Mouse (Mus musculus): ENCODE data around the gene Chit1. TPM values are rescaled to one million over a fixed set of nuclear protein-coding genes. Genes with fewer than 3 reads are reported as not detected.

Chit1 gene
- total and polyA plus RNA-seq, 3 experiments: not detected

- no peak overlapping the region for H3K4me3 ChIP-seq (ENCODE audit: control insufficient read depth in 1 of 2, insufficient read depth in 1 of 2, low read depth in 2 of 2, low read length in 2 of 2)
- H3K27me3 ChIP-seq (ENCODE audit: control insufficient read depth in 1 of 2, insufficient read depth in 2 of 2, low read length in 2 of 2): peaks cover 4 to 8% of the 10 kb centered on the region in 2 experiments
- H3K9ac ChIP-seq (ENCODE audit: control insufficient read depth, low read depth, low read length, poor library complexity, severe bottlenecking): no peak overlapping the region
- peaks cover 0 to 4% of the 10 kb centered on the region in 2 experiments; a peak in 3 of 4 replicates for H3K4me1 ChIP-seq (ENCODE audit: control insufficient read depth in 1 of 2, insufficient read depth in 2 of 2, low read length in 2 of 2)
- peaks cover 0 to 2% of the 10 kb centered on the region in 2 experiments; a peak in 2 of 4 replicates for H3K36me3 ChIP-seq (ENCODE audit: control insufficient read depth in 1 of 2, insufficient read depth in 2 of 2, low read length in 2 of 2)
- no peak for DNase-seq (ENCODE audit: low read depth, low spot score)
- no peaks in the 10 kb centered on the region; the same call in 1 of the 2 replicates for H3K79me2 ChIP-seq (ENCODE audit: control insufficient read depth, insufficient read depth, low read length, poor library complexity)
- H3K27ac ChIP-seq (ENCODE audit: control insufficient read depth, low read depth, low read length): no peak overlapping the region
- TF ChIP-seq TBP (IDR thresholded peaks at IDR 0.05; ENCODE audit: low read depth, low read length): no peak
- TF ChIP-seq ZNF384 (IDR thresholded peaks at IDR 0.05; ENCODE audit: low read depth, low read length): no peak
- no peak for TF ChIP-seq MAFK (IDR thresholded peaks at IDR 0.05; ENCODE audit: borderline replicate concordance, low read depth, low read length)
- no peak for TF ChIP-seq TAL1 (IDR thresholded peaks at IDR 0.05; ENCODE audit: low read length)
- TF ChIP-seq NELFE (IDR thresholded peaks at IDR 0.05; ENCODE audit: low read depth, low read length): no peak
- TF ChIP-seq RCOR1 (IDR thresholded peaks at IDR 0.05; ENCODE audit: low read depth, low read length): no peak
- TF ChIP-seq EP300 (IDR thresholded peaks at IDR 0.05; ENCODE audit: low read depth in 1 of 2, low read length in 2 of 2): no peak
- TF ChIP-seq MXI1 (IDR thresholded peaks at IDR 0.05; ENCODE audit: low read depth, low read length): no peak
- TF ChIP-seq NRF1 (IDR thresholded peaks at IDR 0.05; ENCODE audit: insufficient read depth, low read depth, low read length, poor library complexity, severe bottlenecking): no peak
- no peak for TF ChIP-seq GABPA (IDR thresholded peaks at IDR 0.05; ENCODE audit: low read depth, low read length)
- TF ChIP-seq MEF2A (IDR thresholded peaks at IDR 0.05; ENCODE audit: extremely low read depth, insufficient replicate concordance, low read depth, low read length, poor library complexity, severe bottlenecking): no peak
- TF ChIP-seq CHD1 (IDR thresholded peaks at IDR 0.05; ENCODE audit: low read depth, low read length): no peak
- no peak for TF ChIP-seq UBTF (IDR thresholded peaks at IDR 0.05; ENCODE audit: borderline replicate concordance, insufficient read depth, low read depth, low read length)
- TF ChIP-seq USF2 (IDR thresholded peaks at IDR 0.05; ENCODE audit: borderline replicate concordance in 1 of 2, insufficient read depth in 1 of 2, low read depth in 1 of 2, low read length in 2 of 2): no peak
- no peaks in the 10 kb centered on the region for H3K9me3 ChIP-seq (replicated peaks; ENCODE audit: insufficient read depth, low read length)
Measured at GRCm38 (mm10) chr1:134103861-134104260, 7.2 kb upstream of the Chit1 start.

- Histone ChIP-seq H3K79me2 (ENCODE audit: control insufficient read depth, insufficient read depth, low read length, poor library complexity) (no peaks in the 10 kb centered on the region), H3K9me3 (replicated peaks; ENCODE audit: insufficient read depth, low read length) (no peaks in the 10 kb centered on the region), H3K4me3 (ENCODE audit: control insufficient read depth in 1 of 2, insufficient read depth in 1 of 2, low read depth in 2 of 2, low read length in 2 of 2) (no peak overlapping the region), H3K27me3 (ENCODE audit: control insufficient read depth in 1 of 2, insufficient read depth in 2 of 2, low read length in 2 of 2) (peaks cover 4 to 8% of the 10 kb centered on the region in 2 experiments), H3K4me1 (ENCODE audit: control insufficient read depth in 1 of 2, insufficient read depth in 2 of 2, low read length in 2 of 2) (peaks cover 0 to 1% of the 10 kb centered on the region in 2 experiments; a peak in 1 of 4 replicates), H3K9ac (ENCODE audit: control insufficient read depth, low read depth, low read length, poor library complexity, severe bottlenecking) (no peak overlapping the region), H3K27ac (ENCODE audit: control insufficient read depth, low read depth, low read length) (no peak overlapping the region), H3K36me3 (ENCODE audit: control insufficient read depth in 1 of 2, insufficient read depth in 2 of 2, low read length in 2 of 2) (no peaks in the 10 kb centered on the region)
- no peak for DNase-seq (ENCODE audit: low read depth, low spot score)
- TF ChIP-seq SMC3 (IDR thresholded peaks at IDR 0.05; ENCODE audit: low read depth, low read length) (no peak), TBP (IDR thresholded peaks at IDR 0.05; ENCODE audit: low read depth, low read length) (no peak), ETS1 (IDR thresholded peaks at IDR 0.05; ENCODE audit: low read depth, low read length) (no peak), TCF12 (IDR thresholded peaks at IDR 0.05; ENCODE audit: low read depth, low read length) (no peak), RAD21 (IDR thresholded peaks at IDR 0.05; ENCODE audit: low read depth, low read length) (no peak), GABPA (IDR thresholded peaks at IDR 0.05; ENCODE audit: low read depth, low read length) (no peak), POLR2AphosphoS2 (IDR thresholded peaks at IDR 0.05; ENCODE audit: low read length) (no peak), MAZ (IDR thresholded peaks at IDR 0.05; ENCODE audit: low read depth, low read length) (no peak), MXI1 (IDR thresholded peaks at IDR 0.05; ENCODE audit: low read depth, low read length) (no peak), HCFC1 (IDR thresholded peaks at IDR 0.05; ENCODE audit: low read depth, low read length) (no peak), CTCF (IDR thresholded peaks at IDR 0.05 in 2 of 3, conservative IDR thresholded peaks at IDR 0.05 in 1 of 3; ENCODE audit: control insufficient read depth in 1 of 3, insufficient read depth in 1 of 3, low read depth in 2 of 3, low read length in 3 of 3, poor library complexity in 1 of 3, severe bottlenecking in 1 of 3) (no peak), E2F4 (IDR thresholded peaks at IDR 0.05; ENCODE audit: borderline replicate concordance, low read depth, low read length) (no peak), KAT2A (conservative IDR thresholded peaks at IDR 0.05; ENCODE audit: low read depth, low read length) (no peak), EP300 (IDR thresholded peaks at IDR 0.05; ENCODE audit: low read depth in 1 of 2, low read length in 2 of 2) (no peak), ELF1 (IDR thresholded peaks at IDR 0.05; ENCODE audit: low read depth, low read length) (no peak), GATA1 (IDR thresholded peaks at IDR 0.05; ENCODE audit: low read depth, low read length) (no peak), ZMIZ1 (IDR thresholded peaks at IDR 0.05; ENCODE audit: low read depth, low read length) (no peak), NRF1 (IDR thresholded peaks at IDR 0.05; ENCODE audit: insufficient read depth, low read depth, low read length, poor library complexity, severe bottlenecking) (no peak), MAX (IDR thresholded peaks at IDR 0.05; ENCODE audit: low read length) (no peak)
Measured at GRCm38 (mm10) chr1:134105043-134105763, 5.8 kb upstream of the Chit1 start.

Data from MEL (cell line).